Mouse (Mus musculus): ENCODE measurements around the gene Cfap45.

Gene Cfap45

GRCm38 (mm10) chr1:172496030-172496429, 24.6 kb upstream of the Cfap45 start:
- no peak for DNase-seq (ENCODE audit: low read depth, low spot score)

- no peak for DNase-seq (ENCODE audit: low read depth, low spot score)
Measured at GRCm38 (mm10) chr1:172497428-172497827, 23.2 kb upstream of the Cfap45 start.

GRCm38 (mm10) chr1:172499765-172500441, 20.7 kb upstream of the Cfap45 start, which contains the start of gene Tagln2:
Tagln2 (plus strand) TSS chr1:172500047.
- DNase-seq (ENCODE audit: low read depth, low spot score): peak; percentile 79

GRCm38 (mm10) chr1:172500451-172501370, 19.9 kb upstream of the Cfap45 start:
- DNase-seq (ENCODE audit: low read depth, low spot score): no peak

- DNase-seq (ENCODE audit: low read depth, low spot score): no peak
Measured at GRCm38 (mm10) chr1:172501371-172502144, 19.0 kb upstream of the Cfap45 start.

GRCm38 (mm10) chr1:172502145-172503110, 18.2 kb upstream of the Cfap45 start:
- no peak for DNase-seq (ENCODE audit: low read depth, low spot score)

GRCm38 (mm10) chr1:172503111-172503997, 17.2 kb upstream of the Cfap45 start:
- no peak for DNase-seq (ENCODE audit: low read depth, low spot score)

- no peak for DNase-seq (ENCODE audit: low read depth, low spot score)
Measured at GRCm38 (mm10) chr1:172504756-172505155, 15.8 kb upstream of the Cfap45 start.

GRCm38 (mm10) chr1:172507001-172507400, 13.6 kb upstream of the Cfap45 start:
- DNase-seq (ENCODE audit: low read depth, low spot score): no peak

GRCm38 (mm10) chr1:172507701-172508100, 12.9 kb upstream of the Cfap45 start:
- no peak for DNase-seq (ENCODE audit: low read depth, low spot score)

- no peak for DNase-seq (ENCODE audit: low read depth, low spot score)
Measured at GRCm38 (mm10) chr1:172508172-172508571, 12.4 kb upstream of the Cfap45 start.

GRCm38 (mm10) chr1:172509235-172509634, 11.4 kb upstream of the Cfap45 start:
- DNase-seq (ENCODE audit: low read depth, low spot score): no peak

GRCm38 (mm10) chr1:172509983-172510382, 10.6 kb upstream of the Cfap45 start:
- DNase-seq (ENCODE audit: low read depth, low spot score): no peak

GRCm38 (mm10) chr1:172510421-172510972, 10.1 kb upstream of the Cfap45 start:
- no peak for DNase-seq (ENCODE audit: low read depth, low spot score)

GRCm38 (mm10) chr1:172512962-172513361, 7.6 kb upstream of the Cfap45 start:
- DNase-seq (ENCODE audit: low read depth, low spot score): no peak

GRCm38 (mm10) chr1:172513525-172514212, 6.9 kb upstream of the Cfap45 start:
- DNase-seq (ENCODE audit: low read depth, low spot score): no peak

GRCm38 (mm10) chr1:172514213-172514529, 6.4 kb upstream of the Cfap45 start:
- no peak for DNase-seq (ENCODE audit: low read depth, low spot score)

- DNase-seq (ENCODE audit: low read depth, low spot score): no peak
Measured at GRCm38 (mm10) chr1:172514551-172515268, 5.9 kb upstream of the Cfap45 start.
